Mouse (Mus musculus) hematopoietic stem cell, adult 5-6 weeks (primary cell): ENCODE data around the gene Atf2. TPM values are rescaled to one million over a fixed set of nuclear protein-coding genes. Genes with fewer than 3 reads are reported as not detected.
"Not testable (repeated sequence)": the region's sequence is repeated elsewhere in the genome, so short reads cannot be mapped to it uniquely, and the experiment has no call there.

ENCODE experiments used
- ATAC-seq, 2 experiments: fragments of 125-278 bp in 1 of 2; replicated peaks in 1 of 2; 2 replicates each; pipeline ENCODE4 v1.8.0; 2016 to 2017; ENCODE audit warnings: inconsistent platforms in 2 of 2, mild to moderate bottlenecking in 2 of 2, moderate number of reproducible peaks in 2 of 2, low read depth in 1 of 2, moderate TSS enrichment in 1 of 2; ENCODE audit not compliant: low FRiP score in 2 of 2, poor library complexity in 2 of 2, severe bottlenecking in 2 of 2, insufficient read depth in 1 of 2, low TSS enrichment in 1 of 2
- total RNA-seq: library from RNA; stranded (forward); fragments of 172-1452, 232-1000 nt; gene quantifications from 2 replicates; pipeline ENCODE4 v1.2.3, GENCODE M21; 2017

The Atf2 gene
- total RNA-seq, 1 experiment from 2014 or later: 61.4 TPM

- not testable (repeated sequence) for ATAC-seq
Measured at GRCm38 (mm10) chr2:73896919-73897318, 4.5 kb upstream of the Atf2 start.

GRCm38 (mm10) chr2:73893473-73894270 is 1.2 kb upstream of the Atf2 start:
- ATAC-seq: no peak

DNA sequence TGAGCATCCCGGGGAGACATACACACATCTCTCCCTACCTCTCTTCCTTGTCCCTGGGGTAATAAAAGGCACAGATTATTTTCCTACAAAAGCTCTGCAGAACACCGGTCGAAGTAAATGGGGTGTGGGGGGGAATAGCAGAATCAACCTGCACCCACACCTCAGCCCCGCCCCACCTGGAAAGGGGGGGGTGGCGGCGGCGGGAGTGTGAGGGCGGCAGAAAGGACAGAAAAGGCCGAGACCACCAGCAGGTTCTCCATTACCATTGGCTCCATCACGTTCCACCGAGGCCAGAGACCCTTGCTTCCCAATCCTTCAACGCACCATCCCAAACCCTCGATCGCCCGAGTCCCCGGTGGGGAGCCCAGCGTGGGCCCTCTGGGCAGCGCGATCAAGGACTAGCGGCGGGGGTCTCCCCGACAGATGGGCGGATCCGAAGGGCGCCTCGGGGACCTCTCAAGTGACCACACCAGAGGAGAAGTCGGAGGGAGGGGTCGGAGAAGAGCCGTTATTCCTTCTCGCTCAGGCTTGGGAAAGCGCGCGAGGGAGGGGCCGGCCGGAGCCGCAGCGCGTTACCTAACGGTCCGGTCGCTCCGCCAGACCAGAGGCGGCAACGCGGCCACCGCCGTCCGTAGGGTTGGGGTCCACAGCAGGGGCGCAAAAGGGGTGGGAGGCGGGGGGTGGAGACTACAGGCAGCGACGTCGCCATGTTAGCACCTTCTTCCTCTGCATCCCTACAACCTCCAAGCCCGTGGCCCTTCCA is 557 bp downstream of the Atf2 start:
- ATAC-seq: peak; percentile 12 to 49; a peak in 3 of 4 replicates

DNA sequence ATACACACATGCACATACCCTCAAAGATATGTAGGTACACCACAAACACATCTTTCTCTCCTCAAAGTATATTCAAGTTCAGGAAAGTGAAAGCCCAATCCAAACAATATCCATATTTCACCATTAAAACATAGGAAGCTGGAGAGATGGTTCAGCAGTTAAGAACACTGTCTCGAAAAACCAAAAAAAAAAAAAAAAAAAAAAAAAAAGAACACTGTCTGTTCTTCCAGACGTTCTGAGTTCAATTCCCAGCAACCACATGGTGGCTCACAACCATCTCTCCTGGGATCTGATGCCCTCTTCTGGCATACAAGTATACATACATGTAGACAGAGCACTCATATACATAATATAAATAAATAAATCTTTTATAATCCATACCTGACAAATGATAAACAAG is 6.4 kb downstream of the Atf2 start:
- ATAC-seq: no peak

- no peak for ATAC-seq
Measured at GRCm38 (mm10) chr2:73877891-73878290, 14.5 kb downstream of the Atf2 start.

- ATAC-seq: peak; percentile 17 to 58; a peak in 2 of 4 replicates
Measured at GRCm38 (mm10) chr2:73867764-73868487, 24.5 kb downstream of the Atf2 start.

GRCm38 (mm10) chr2:73860046-73860624 is 32.3 kb downstream of the Atf2 start:
- ATAC-seq: no peak

GRCm38 (mm10) chr2:73857352-73857751 is 35.1 kb downstream of the Atf2 start:
- ATAC-seq: no peak

DNA sequence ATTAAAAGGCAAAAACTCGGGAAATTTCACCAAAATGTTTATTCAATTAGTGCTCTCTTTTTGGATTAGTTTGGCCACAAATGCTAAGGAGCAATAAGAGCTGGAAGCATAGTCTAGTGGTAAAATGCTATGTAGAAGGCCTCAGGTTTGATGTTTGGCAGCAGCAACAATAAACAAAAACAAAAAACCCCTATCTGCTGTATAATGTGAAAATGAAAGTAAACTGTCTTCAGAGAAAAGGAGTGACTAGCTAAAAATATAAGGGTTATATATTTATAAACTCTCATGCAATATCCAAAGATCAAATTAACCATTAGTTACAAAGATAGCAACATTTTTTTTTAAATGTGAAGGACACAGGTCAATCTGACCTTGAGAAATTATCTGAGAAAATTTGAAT is 36.2 kb downstream of the Atf2 start:
- ATAC-seq: no peak

GRCm38 (mm10) chr2:73834406-73835015 is 57.9 kb downstream of the Atf2 start:
- no peak for ATAC-seq

DNA sequence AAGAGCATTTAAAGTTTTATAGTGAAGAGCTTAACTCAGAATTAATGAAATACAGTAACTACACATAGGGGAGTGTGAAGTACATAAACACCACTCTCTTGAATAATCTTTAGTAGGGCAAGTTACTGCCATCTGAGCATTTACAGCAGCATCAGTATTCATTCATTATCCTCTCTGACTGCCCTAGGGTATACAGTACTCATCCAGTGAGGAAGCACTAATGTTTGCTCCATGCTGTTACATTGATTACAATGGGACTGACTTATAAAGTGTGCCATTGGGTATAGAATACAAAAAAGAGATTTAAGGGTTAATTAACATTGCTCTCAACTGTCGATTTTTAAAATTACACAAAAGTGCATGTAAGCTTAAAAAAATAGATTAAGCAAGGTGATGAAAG is 59.2 kb downstream of the Atf2 start:
- no peak for ATAC-seq

DNA sequence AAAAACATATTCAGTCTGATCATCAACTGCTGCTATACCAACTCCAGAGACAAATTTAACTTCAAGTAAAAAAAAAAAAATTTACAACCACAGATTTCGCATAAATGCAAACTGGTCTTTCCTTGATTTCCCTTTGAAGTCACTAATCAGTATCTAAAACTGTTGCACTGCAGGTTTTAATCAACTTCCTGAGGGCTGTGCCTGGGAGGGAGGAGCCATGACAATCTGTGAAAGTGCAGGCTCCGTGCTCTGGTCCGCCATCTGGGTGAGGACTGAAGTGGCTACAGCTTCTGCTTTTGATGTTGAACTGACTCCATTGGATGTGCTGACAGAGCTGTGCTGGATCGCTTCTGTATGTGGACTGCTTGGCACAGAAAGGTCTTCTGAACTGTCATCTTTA is 73.7 kb downstream of the Atf2 start:
- ATAC-seq: peak; percentile 67 to 86

DNA sequence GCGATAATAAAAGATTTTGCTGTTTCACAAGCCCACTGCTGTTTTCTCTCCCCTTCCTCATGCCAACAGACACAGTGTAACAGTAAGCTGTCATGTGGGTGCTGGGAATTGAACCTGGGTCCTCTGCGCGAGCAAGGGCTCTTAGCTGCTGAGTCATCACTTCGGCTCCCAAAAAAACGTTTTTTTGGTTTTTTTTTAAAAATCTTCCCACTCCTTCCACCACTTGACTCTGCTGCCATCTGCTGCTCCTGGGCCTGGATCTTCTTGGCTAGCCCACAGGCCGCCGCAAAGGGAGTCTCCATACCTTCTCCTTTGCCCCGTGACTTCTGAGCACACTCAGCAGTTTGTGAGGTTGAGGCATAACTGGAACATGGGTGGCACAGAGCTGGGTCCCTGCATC is 84.8 kb downstream of the Atf2 start:
- no peak for ATAC-seq

DNA sequence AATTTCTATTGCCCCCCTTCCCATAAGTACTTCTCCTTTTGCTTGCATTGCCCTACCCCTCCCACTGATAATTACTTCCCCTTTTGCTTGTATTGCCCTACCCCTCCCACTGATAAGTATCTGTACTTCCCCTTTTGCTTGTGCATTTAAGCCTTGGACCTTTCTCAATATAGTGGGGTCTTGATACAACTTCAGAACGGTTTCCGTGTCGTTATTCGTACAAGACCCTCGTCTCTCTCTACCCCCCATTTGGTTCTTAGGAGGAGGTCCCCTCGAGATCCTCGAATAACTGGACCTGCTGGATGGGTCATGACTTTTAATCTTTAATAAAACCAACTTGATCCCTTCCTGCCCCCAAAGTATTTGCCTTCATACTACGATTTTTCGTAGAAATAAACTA is 92.3 kb downstream of the Atf2 start:
- ATAC-seq: not testable (repeated sequence)

GRCm38 (mm10) chr2:73798786-73799185 is 93.7 kb downstream of the Atf2 start:
- no peak for ATAC-seq

- no peak for ATAC-seq
Measured at GRCm38 (mm10) chr2:73798136-73798535, 94.3 kb downstream of the Atf2 start.

- no peak for ATAC-seq
Measured at GRCm38 (mm10) chr2:73791846-73792630, 100.4 kb downstream of the Atf2 start.
